Mouse (Mus musculus) liver, adult 2 months (tissue): ENCODE results near the gene Grik2.

Experiments used
- CTCF ChIP-seq: fragments of 200-500 bp; IDR thresholded peaks from 2 replicates; pipeline ENCODE4 v1.5.1; 2011; ENCODE audit warnings: low read depth, low read length, control low read depth
- POLR2A ChIP-seq: fragments of 200-500 bp; IDR thresholded peaks from 2 replicates; pipeline ENCODE4 v1.6.1; 2011; ENCODE audit warnings: low read length, control low read depth; ENCODE audit not compliant: insufficient read depth; ENCODE audit errors: extremely low read depth

DNA sequence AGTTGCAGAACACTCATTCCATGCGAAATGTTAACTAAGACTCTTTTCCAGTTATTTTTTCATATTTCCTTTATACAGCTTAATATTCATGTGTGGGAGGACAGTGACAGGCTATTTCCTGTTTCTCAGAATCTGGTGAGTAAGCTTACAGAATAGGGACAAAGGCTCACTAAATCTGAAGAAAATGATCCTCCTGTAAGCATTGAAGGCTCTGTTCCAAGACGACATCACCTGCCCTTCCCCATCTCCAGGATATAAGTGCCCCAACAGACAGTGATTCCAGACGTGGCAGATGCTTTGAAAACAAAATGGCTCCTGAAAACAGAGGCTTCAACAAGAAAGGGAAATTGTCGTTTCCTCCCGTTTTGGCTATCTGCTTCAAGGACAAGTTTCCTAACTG, 71.7 kb downstream of the Grik2 start:
- TF ChIP-seq POLR2A (no peak), CTCF (no peak)
